Mouse (Mus musculus) cerebellum, adult 2 months (tissue): ENCODE measurements around the gene Rasgrf2. TPM values are rescaled to one million over a fixed set of nuclear protein-coding genes. Genes with fewer than 3 reads are reported as not detected.

Experiments used
- DNase-seq, 2 experiments: peaks; one replicate each; pipeline ENCODE4 v3.0.0; 2021
- H3K27ac ChIP-seq: fragments of 200-500 bp; 2 replicates; pipeline ENCODE4 v1.5.1; 2012; ENCODE audit warnings: low read length, control low read depth, inconsistent platforms; ENCODE audit not compliant: insufficient read depth
- H3K27me3 ChIP-seq: fragments of 200-500 bp; 2 replicates; pipeline ENCODE4 v1.6.1; 2012; ENCODE audit warnings: inconsistent platforms, mild to moderate bottlenecking, low read length, moderate library complexity; ENCODE audit not compliant: control insufficient read depth, insufficient read depth
- H3K4me1 ChIP-seq: fragments of 200-500 bp; 2 replicates; pipeline ENCODE4 v1.6.1; 2011; ENCODE audit warnings: low read length; ENCODE audit not compliant: control insufficient read depth, insufficient read depth
- H3K4me3 ChIP-seq: fragments of 200-500 bp; replicated peaks from 2 replicates; pipeline ENCODE3; 2011; ENCODE audit warnings: mild to moderate bottlenecking, low read depth, low read length, control low read depth; ENCODE audit not compliant: insufficient read depth
- CTCF ChIP-seq: fragments of 200-500 bp; IDR thresholded peaks from 2 replicates; pipeline ENCODE4 v1.5.1; 2011; ENCODE audit warnings: low read depth, mild to moderate bottlenecking, control low read depth, low read length, moderate library complexity, borderline replicate concordance; ENCODE audit not compliant: insufficient read depth
- POLR2A ChIP-seq: fragments of 200-500 bp; IDR thresholded peaks from 2 replicates; pipeline ENCODE4 v1.6.1; 2011; ENCODE audit warnings: low read length, control low read depth, borderline replicate concordance; ENCODE audit not compliant: insufficient read depth
- WGBS: fragments of 180-500 bp; shearing (Covaris S2); methylation state at CpG from one replicate; pipeline ENCODE4 v1.1.7; 2018; 5-methylcytosine and 5-hydroxymethylcytosine counted together
- polyA plus RNA-seq: library from polyadenylated mRNA; depleted of rRNA; stranded (reverse); fragments of >200 nt; gene quantifications from 2 replicates; pipeline ENCODE4 v1.2.3, GENCODE M21; 2012

Rasgrf2 gene
- polyA plus RNA-seq, 1 experiment = 19.7 TPM

DNA sequence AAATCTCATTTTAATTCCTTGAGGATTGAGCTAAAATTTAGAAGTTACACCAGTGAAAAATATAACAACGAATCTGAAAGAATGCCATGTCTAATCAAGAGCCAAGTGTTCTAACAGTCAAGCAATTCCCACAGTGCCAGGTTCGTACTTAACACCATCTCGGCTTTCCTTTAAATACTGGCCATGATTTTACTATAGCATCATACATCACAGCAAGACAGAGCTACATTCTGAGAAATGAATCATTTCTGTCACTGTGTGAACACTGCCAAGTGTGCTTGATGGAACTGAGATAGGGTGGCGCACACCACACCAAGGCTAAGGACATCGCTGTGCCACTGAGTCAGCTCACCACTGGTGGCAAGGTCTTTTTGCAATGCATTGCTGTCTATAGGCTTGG, 5.6 kb downstream of the Rasgrf2 start:
- TF ChIP-seq CTCF (no peak), POLR2A (no peak)
- Histone ChIP-seq H3K27ac (no peak overlapping the region), H3K27me3 (no peaks in the 10 kb centered on the region), H3K4me3 (no peak overlapping the region), H3K4me1 (no peaks in the 10 kb centered on the region)
- 90% methylated on average over 5 of the region's 5 CpGs for WGBS
- DNase-seq = no peak

DNA sequence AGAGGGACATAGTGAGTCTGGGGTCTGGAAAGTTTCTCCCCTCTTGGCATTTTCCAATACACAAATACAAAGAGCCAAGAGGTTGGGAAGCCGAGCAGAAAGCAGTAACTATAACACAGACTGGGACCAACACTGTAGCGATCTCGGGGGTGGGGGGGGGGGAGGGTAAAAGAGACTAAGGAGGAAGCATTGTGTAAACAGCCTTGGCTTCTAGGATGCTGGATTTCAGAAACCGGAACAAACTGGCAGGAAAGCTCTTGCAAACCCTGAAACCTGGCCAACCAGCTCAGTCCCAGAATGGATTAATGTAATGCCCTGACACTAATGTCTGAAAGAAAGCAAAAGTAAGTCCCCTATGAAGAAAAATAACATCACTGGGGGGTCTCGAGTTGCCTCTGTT, 11.8 kb downstream of the Rasgrf2 start:
- TF ChIP-seq POLR2A (no peak), CTCF (no peak)
- no peak for DNase-seq
- WGBS = 36% methylated on average over 5 of the region's 5 CpGs
- Histone ChIP-seq H3K27ac (no peak overlapping the region), H3K4me1 (no peaks in the 10 kb centered on the region), H3K4me3 (no peak overlapping the region), H3K27me3 (no peaks in the 10 kb centered on the region)

DNA sequence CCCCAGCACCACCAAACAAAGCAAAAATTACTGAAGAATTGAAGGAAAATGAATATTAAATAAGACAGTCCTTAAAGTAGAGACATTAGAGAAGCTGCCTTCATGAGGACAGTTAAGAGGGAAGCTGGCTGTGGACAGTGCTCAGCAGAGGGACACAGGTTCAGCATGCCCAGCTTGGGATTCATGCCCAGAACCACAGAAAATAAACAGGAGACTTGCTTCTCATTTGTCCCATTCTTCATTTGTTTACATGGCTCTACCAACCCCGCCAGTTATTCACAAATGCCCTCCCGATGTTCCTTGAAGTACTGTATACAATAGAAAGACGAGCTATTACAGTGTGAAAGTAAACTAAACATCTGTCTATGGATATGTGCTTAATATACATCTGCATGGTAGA, 17.4 kb downstream of the Rasgrf2 start:
- no peak for TF ChIP-seq POLR2A
- no peak for TF ChIP-seq CTCF
- H3K4me3 ChIP-seq = no peak overlapping the region
- no peak for DNase-seq
- 65% methylated on average over 3 of the region's 3 CpGs for whole genome bisulfite sequencing
- no peaks in the 10 kb centered on the region for H3K27me3 ChIP-seq
- no peak overlapping the region for H3K27ac ChIP-seq
- H3K4me1 ChIP-seq = no peaks in the 10 kb centered on the region

DNA sequence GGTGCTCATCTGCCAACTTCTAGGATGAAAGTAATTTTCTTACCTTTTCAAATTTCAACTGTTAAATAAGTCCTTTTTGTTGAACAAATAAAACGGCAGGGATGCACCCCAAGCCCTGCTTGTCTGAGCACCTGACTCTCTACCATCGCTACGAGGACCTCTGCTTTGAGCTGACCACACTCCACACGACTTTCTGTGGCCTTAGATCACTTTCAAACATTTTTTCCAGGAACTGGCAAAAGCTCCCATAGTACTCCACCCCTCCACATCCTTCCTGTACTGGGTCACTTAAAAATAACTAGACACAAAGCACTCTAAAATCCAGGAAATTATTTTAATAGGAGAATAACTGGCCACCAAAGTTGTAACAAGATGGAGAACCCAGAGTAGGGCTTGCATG, 23.2 kb downstream of the Rasgrf2 start:
- Histone ChIP-seq H3K27ac (no peak overlapping the region), H3K4me3 (no peak overlapping the region), H3K4me1 (no peaks in the 10 kb centered on the region), H3K27me3 (no peaks in the 10 kb centered on the region)
- TF ChIP-seq CTCF (no peak), POLR2A (no peak)
- DNase-seq = no peak
- WGBS = 65% methylated on average over 4 of the region's 4 CpGs

DNA sequence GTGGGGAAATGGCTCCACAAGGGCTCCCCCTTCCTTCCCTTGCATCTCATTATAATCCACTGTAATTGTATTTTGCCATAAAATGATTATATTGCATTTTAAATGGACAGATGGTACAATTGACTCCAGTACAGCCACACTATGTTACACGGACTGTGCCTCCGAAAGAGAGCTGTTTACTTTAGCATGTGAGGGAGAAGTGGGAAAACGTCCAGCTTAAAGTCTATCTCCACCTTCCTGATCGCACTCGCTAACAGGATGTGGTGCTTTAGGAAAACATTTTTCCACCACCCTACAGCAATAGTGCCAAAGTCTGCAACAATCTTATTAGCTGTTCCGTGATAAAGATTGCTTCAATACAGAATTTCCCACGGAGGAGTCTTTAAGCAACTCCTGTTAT, 27.2 kb downstream of the Rasgrf2 start:
- Histone ChIP-seq H3K4me1 (no peaks in the 10 kb centered on the region), H3K27me3 (no peaks in the 10 kb centered on the region), H3K4me3 (no peak overlapping the region), H3K27ac (no peak overlapping the region)
- TF ChIP-seq POLR2A (no peak), CTCF (no peak)
- no peak for DNase-seq
- WGBS = 69% methylated on average over 7 of the region's 7 CpGs

DNA sequence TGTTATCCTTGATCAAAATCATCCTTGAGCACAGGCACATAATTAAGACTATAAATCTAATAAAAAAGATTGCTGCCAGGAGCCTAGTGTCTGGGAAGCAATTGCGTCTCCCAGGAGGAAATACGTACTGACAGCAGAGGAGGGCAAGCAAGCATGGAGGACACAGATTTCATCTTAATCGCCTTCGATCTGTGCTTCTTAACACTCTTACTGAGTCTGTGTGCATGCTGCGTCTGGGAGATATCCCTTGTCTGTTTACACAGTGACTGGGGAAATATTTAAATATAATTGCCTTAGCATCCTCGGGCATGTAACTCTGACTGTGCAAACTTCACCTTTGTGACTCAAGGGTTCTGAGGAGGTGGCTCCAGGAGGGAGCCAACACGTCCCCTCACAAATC, 33.0 kb downstream of the Rasgrf2 start:
- Histone ChIP-seq H3K27ac (no peak overlapping the region), H3K4me1 (no peaks in the 10 kb centered on the region), H3K4me3 (no peak overlapping the region), H3K27me3 (no peaks in the 10 kb centered on the region; the same call in 1 of the 2 replicates)
- TF ChIP-seq CTCF = no peak
- no peak for TF ChIP-seq POLR2A
- DNase-seq = no peak
- 79% methylated on average over 7 of the region's 7 CpGs for WGBS

DNA sequence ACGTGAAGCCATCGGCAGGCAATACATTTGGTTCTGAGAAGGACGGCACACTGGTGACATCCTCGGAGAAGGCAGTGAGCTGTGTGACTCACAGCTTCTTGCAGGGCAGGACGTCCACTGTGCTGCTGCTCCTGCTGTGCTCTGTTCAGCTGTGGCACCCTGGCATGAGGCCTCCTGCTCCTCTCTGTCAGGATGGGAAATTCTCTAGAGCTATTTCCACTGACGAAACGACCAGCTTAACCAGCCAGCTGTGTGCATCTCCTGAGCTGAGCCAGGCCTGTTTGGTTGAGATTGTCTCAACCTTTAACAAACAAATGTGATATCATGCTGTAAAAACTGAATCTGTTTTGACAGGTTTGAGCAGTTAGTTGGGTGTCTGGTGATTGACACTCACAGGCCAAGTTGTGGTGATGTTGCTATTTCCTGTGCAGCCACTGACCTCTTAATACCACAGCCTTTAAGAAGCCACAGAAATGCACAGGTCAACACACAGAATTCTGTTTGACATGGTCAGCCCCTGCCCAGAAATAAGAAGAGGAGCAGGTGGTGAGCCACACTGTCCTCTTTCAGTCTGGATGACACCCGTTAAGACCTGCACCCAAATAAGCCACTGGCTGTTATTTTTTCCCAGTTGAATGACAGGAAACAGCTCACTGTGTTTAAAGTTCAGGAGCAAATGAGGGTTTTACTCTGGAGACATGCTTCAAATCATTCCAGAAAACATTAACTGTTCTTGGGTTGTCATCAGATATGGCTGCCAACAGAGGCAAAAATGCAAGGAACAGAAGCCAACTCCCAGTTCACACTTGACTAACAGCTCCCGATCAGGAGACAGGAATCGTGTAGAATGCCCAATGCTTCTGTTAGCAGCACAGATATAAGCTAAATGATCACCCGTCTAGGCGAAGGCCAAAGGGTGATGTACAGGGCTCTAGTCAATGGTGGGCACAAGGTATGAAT, 36.0 kb downstream of the Rasgrf2 start:
- H3K4me3 ChIP-seq = no peak overlapping the region
- no peak overlapping the region for H3K27ac ChIP-seq
- WGBS = 37% methylated on average over 12 of the region's 12 CpGs
- DNase-seq = no peak
- H3K4me1 ChIP-seq = no peaks in the 10 kb centered on the region
- TF ChIP-seq POLR2A (no peak), CTCF (no peak)
- H3K27me3 ChIP-seq = no peaks in the 10 kb centered on the region; the same call in 1 of the 2 replicates

DNA sequence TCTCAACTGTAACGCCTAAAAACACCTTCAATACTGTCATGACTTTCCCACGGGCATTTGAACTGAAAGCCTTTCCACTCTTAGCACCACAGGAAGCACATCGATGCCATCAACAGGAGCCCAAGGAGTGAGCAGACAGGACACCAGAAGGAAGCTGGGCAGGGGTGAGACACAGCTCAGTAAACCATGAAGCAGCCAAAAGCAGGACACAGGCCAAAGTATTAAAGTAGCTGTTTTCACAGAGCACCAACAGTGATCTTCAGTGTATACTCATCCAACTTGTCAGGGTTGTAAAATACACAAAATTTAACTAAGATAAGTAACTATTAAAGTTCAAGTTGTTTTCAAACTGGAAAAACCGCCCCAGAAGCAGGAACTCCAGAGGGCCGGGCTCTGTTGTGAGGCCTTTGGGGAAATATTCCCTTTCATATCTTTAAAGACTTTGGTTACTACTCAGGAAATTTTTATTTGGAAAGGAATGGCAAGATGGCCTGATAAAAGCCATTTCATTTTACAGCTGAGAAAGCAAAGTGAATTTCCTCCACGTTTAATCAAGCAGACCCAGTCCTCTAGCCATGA, 37.7 kb downstream of the Rasgrf2 start:
- DNase-seq = no peak
- 69% methylated on average over 6 of the region's 6 CpGs for WGBS
- TF ChIP-seq POLR2A = no peak
- no peak for TF ChIP-seq CTCF
- H3K4me1 ChIP-seq = no peaks in the 10 kb centered on the region
- H3K27me3 ChIP-seq = no peaks in the 10 kb centered on the region; the same call in 1 of the 2 replicates
- H3K27ac ChIP-seq = no peak overlapping the region
- H3K4me3 ChIP-seq = no peak overlapping the region
